Mouse (Mus musculus) lung, adult 2 months (tissue): ENCODE results near the gene Eln. TPM values are rescaled to one million over a fixed set of nuclear protein-coding genes. Genes with fewer than 3 reads are reported as not detected.
A peak's percentile ranks its signal among the peaks of the same experiment; 100 is the strongest.

Experiments used
- DNase-seq: peaks from one replicate; pipeline ENCODE4 v3.0.0; 2022
- H3K4me1 ChIP-seq: fragments of 200-500 bp; 2 replicates; pipeline ENCODE4 v1.6.1; 2011; ENCODE audit warnings: low read length; ENCODE audit not compliant: control insufficient read depth, insufficient read depth
- H3K4me3 ChIP-seq: fragments of 200-500 bp; replicated peaks from 2 replicates; pipeline ENCODE3; 2011; ENCODE audit warnings: low read depth, mild to moderate bottlenecking, control low read depth, low read length; ENCODE audit errors: extremely low read depth
- CTCF ChIP-seq: fragments of 200-500 bp; IDR thresholded peaks from 2 replicates; pipeline ENCODE4 v1.5.1; 2011; ENCODE audit warnings: mild to moderate bottlenecking, low read length, control low read depth; ENCODE audit not compliant: insufficient read depth
- POLR2A ChIP-seq: fragments of 200-500 bp; IDR thresholded peaks from 2 replicates; pipeline ENCODE4 v1.6.1; 2011; ENCODE audit warnings: low read depth, mild to moderate bottlenecking, control low read depth, low read length, borderline replicate concordance; ENCODE audit errors: extremely low read depth
- WGBS: fragments of 180-500 bp; shearing (Covaris S2); methylation state at CpG from one replicate; pipeline ENCODE4 v1.1.7; 2018; 5-methylcytosine and 5-hydroxymethylcytosine counted together
- polyA plus RNA-seq: library from polyadenylated mRNA; depleted of rRNA; stranded (reverse); fragments of >200 nt; gene quantifications from 2 replicates; pipeline ENCODE4 v1.2.3, GENCODE M21; 2012; rRNA removed

The Eln gene
- polyA plus RNA-seq, 1 experiment, result 510 TPM

GRCm38 (mm10) chr5:134674977-134675376 is 72.1 kb downstream of the Eln start:
- WGBS, result 80% methylated on average over 5 of the region's 5 CpGs
- H3K4me1 ChIP-seq, result peaks cover 16% of the 10 kb centered on the region
- H3K4me3 ChIP-seq, result no peak overlapping the region
- no peak for DNase-seq
- TF ChIP-seq POLR2A (no peak), CTCF (no peak)

- no peak for TF ChIP-seq POLR2A
- no peak for TF ChIP-seq CTCF
- no peak overlapping the region for H3K4me3 ChIP-seq
- 96% methylated on average over 6 of the region's 6 CpGs for WGBS
- DNase-seq, result no peak
- peaks cover 13% of the 10 kb centered on the region for H3K4me1 ChIP-seq
Observed at GRCm38 (mm10) chr5:134672611-134673010, 74.5 kb downstream of the Eln start.

- 92% methylated on average over 1 of the region's 1 CpGs for WGBS
- TF ChIP-seq CTCF (no peak), POLR2A (no peak)
Observed at GRCm38 (mm10) chr5:134672198-134672516, 75.0 kb downstream of the Eln start.

GRCm38 (mm10) chr5:134671335-134672197 is 75.6 kb downstream of the Eln start:
- Histone ChIP-seq H3K4me1 (peaks cover 11% of the 10 kb centered on the region), H3K4me3 (no peak overlapping the region)
- WGBS, result 60% methylated on average over 17 of the region's 17 CpGs
- no peak for TF ChIP-seq CTCF
- TF ChIP-seq POLR2A, result no peak
- no peak for DNase-seq

More at GRCm38 (mm10) chr5:134672198-134672516, 75.0 kb downstream of the Eln start:
- no peak for DNase-seq
- H3K4me3 ChIP-seq, result no peak overlapping the region
- peaks cover 13% of the 10 kb centered on the region for H3K4me1 ChIP-seq

GRCm38 (mm10) chr5:134669001-134669708 is 78.0 kb downstream of the Eln start:
- H3K4me1 ChIP-seq, result no peaks in the 10 kb centered on the region
- 87% methylated on average over 20 of the region's 20 CpGs for WGBS
- TF ChIP-seq CTCF, result no peak

GRCm38 (mm10) chr5:134668495-134668894 is 78.6 kb downstream of the Eln start:
- Histone ChIP-seq H3K4me3 (no peak overlapping the region), H3K4me1 (no peaks in the 10 kb centered on the region)
- TF ChIP-seq POLR2A, result no peak
- peak; percentile 72 for TF ChIP-seq CTCF
- DNase-seq, result no peak
- 70% methylated on average over 8 of the region's 8 CpGs for WGBS

More at GRCm38 (mm10) chr5:134669001-134669708, 78.0 kb downstream of the Eln start:
- DNase-seq, result no peak
- H3K4me3 ChIP-seq, result no peak overlapping the region

- Histone ChIP-seq H3K4me1 (peaks cover 2% of the 10 kb centered on the region; the same call in 1 of the 2 replicates), H3K4me3 (no peak overlapping the region)
- TF ChIP-seq CTCF (no peak), POLR2A (no peak)
- DNase-seq, result no peak
- WGBS, result 87% methylated on average over 4 of the region's 4 CpGs
Observed at GRCm38 (mm10) chr5:134656708-134657107, 90.4 kb downstream of the Eln start.

Other genes with a start within 250 kb of the Eln start
- 21.9 and 23.0 TPM in 2 replicates for gene Clip2, start 194.9 kb downstream of the Eln start, polyA plus RNA-seq
- 0.14 and 0.24 TPM in 2 replicates for gene Syna, start 187.2 kb downstream of the Eln start, polyA plus RNA-seq
- gene Rfc2, start 166.0 kb downstream of the Eln start, polyA plus RNA-seq, result 40.8 and 58.3 TPM in 2 replicates
- 8.0 and 8.4 TPM in 2 replicates for gene Lat2, start 132.3 kb downstream of the Eln start, polyA plus RNA-seq
- gene Eif4h, start 107.8 kb downstream of the Eln start, polyA plus RNA-seq, result 243 and 280 TPM in 2 replicates
- 29.6 and 31.1 TPM in 2 replicates for gene Limk1, start 58.7 kb downstream of the Eln start, polyA plus RNA-seq
- not detected in 2 replicates for gene Tmem270, start 159.4 kb upstream of the Eln start, polyA plus RNA-seq
- not detected in 2 replicates for gene Cldn13, start 168.2 kb upstream of the Eln start, polyA plus RNA-seq
- 16.3 and 23.2 TPM in 2 replicates for gene Mettl27, start 185.0 kb upstream of the Eln start, polyA plus RNA-seq
- 9.2 and 18.9 TPM in 2 replicates for gene Cldn4, start 199.6 kb upstream of the Eln start, polyA plus RNA-seq
- 333 and 552 TPM in 2 replicates for gene Cldn3, start 238.9 kb upstream of the Eln start, polyA plus RNA-seq